Mouse (Mus musculus) myocyte (in vitro differentiated cells): ENCODE measurements at regions not wholly inside any gene's neighbourhood (a gene's known extent, or its start where the extent isn't known, plus 50 kb on each side); places are given as distances from the start of the nearest gene placed in this dataset.

Experiments
- CEBPB ChIP-seq: IDR thresholded peaks from 2 replicates; pipeline ENCODE4 v1.6.1; 2011; ENCODE audit warnings: mild to moderate bottlenecking, moderate library complexity; ENCODE audit not compliant: poor library complexity, insufficient read depth, severe bottlenecking
- MYOD1 ChIP-seq, 3 experiments: IDR thresholded peaks; one replicate each; pipeline ENCODE4 v1.6.1; 2011; ENCODE audit warnings: control low read depth in 2 of 3, low read depth in 2 of 3, mild to moderate bottlenecking in 2 of 3, moderate library complexity in 1 of 3; ENCODE audit not compliant: insufficient read length in 2 of 3, control insufficient read depth in 1 of 3
- POLR2A ChIP-seq: IDR thresholded peaks from one replicate; pipeline ENCODE4 v1.6.1; 2011; ENCODE audit warnings: low read depth, mild to moderate bottlenecking, control low read depth, moderate library complexity; ENCODE audit not compliant: insufficient read length
- POLR2AphosphoS2 ChIP-seq: IDR thresholded peaks from one replicate; pipeline ENCODE4 v1.6.1; 2011; ENCODE audit warnings: low read depth, control low read depth; ENCODE audit not compliant: insufficient read length
- TCF12 ChIP-seq: IDR thresholded peaks from one replicate; pipeline ENCODE4 v1.6.1; 2011; ENCODE audit warnings: mild to moderate bottlenecking, control low read depth; ENCODE audit not compliant: poor library complexity, insufficient read depth, severe bottlenecking
- TCF3 ChIP-seq: IDR thresholded peaks from one replicate; pipeline ENCODE4 v1.6.1; 2011; ENCODE audit warnings: low read depth, control low read depth; ENCODE audit not compliant: insufficient read length
- USF1 ChIP-seq: IDR thresholded peaks from one replicate; pipeline ENCODE4 v1.6.1; 2011; ENCODE audit warnings: low read depth, mild to moderate bottlenecking, control low read depth, moderate library complexity

GRCm38 (mm10) chr14:76918091-76918490 lies 118.5 kb upstream of the Ccdc122 start:
- no peak for TF ChIP-seq POLR2AphosphoS2
- no peak for TF ChIP-seq TCF12
- no peak for TF ChIP-seq CEBPB
- TF ChIP-seq POLR2A: no peak
- TF ChIP-seq TCF3: no peak
- no peak for TF ChIP-seq USF1
- no peak for TF ChIP-seq MYOD1 (IDR thresholded peaks at IDR 0.05; ENCODE audit: control insufficient read depth in 1 of 3, insufficient read length in 2 of 3, low read depth in 2 of 3)
